Mouse (Mus musculus) frontal cortex, adult 2 months (tissue): ENCODE results near the gene Fbxl3. TPM values are rescaled to one million over a fixed set of nuclear protein-coding genes. Genes with fewer than 3 reads are reported as not detected.

Experiments used
- DNase-seq, 2 experiments: peaks; one replicate each; pipeline ENCODE4 v3.0.0; 2022; ENCODE audit warnings: low spot score in 1 of 2; ENCODE audit errors: extremely low spot score in 1 of 2
- polyA plus RNA-seq: library from polyadenylated mRNA; depleted of rRNA; stranded (reverse); fragments of >200 nt; gene quantifications from 2 replicates; pipeline ENCODE4 v1.2.3, GENCODE M21; 2012; rRNA removed

The Fbxl3 gene
- 94.6 and 101 TPM in 2 replicates for polyA plus RNA-seq

- DNase-seq = peak; percentile 74 to 82
Observed at GRCm38 (mm10) chr14:103099238-103099933, at the start of gene Fbxl3. Gene Fbxl3 (minus strand): TSS chr14:103099566.

GRCm38 (mm10) chr14:103131991-103132390 is 32.6 kb upstream of the Fbxl3 start:
- DNase-seq = no peak

- no peak for DNase-seq
Observed at GRCm38 (mm10) chr14:103125756-103126155, 26.4 kb upstream of the Fbxl3 start.

DNA sequence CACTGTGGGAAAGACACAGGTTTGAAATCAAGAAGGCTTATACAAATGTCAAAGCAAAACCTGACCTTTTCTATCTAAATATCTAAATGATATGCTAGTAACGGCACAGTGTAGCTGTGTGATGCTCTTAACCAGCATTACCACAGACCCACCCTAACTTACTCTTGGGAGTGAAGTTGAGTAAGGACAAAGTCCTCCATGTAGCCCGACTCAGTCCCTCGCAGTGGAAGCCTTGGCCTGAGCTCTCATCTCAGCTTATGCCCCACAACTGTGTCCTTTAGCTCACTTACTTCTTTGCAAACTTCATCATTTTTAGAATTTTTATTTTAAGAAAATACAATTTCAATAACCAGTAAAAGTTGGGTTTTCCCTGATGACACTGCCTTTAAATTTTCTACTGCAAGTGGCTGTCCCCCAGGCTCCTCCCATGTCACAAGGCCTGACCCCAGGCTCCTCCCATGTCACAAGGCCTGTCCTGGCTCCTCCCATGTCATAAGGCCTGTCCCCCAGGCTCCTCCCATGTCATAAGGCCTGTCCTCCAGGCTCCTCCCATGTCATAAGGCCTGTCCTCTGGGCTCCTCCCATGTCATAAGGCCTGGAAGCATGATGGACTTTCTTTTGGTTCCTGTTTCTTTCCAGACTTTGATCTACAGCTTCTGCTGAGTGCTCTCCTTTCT is 15.8 kb upstream of the Fbxl3 start:
- DNase-seq = no peak

DNA sequence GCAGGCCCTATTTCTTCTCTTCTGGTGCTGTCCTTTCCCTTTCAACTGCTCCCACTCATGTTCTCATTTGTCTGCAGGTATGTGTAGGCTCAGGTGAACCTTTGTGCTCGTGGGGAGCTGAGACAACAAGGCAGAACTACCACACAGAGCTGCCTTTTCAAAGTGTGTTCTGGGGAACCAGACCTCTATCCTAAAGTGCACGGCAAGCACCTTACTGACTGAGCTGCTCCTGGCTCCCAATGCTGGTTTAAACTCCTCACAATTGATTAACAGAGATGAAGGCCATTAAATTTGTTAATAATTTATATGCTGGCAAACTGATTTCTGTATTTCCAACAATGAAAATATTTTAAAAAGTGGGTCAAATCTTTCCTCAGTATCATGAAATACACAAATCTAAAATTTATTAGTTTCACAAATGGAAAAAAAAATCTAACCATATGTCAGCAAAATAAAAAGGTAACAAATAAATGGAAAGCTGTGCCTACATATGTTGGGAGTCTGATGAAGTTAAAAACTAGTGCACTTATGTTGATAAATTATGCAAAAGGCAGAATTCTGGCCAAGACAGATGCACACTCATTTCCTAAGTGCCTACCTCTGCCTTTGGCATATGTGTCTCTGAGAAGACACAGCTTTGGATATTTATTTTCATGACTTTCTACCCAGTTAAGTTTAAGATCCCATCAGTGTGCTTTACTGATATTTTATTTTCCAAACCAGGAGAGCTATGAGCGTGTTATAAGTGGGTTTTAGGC is 13.4 kb upstream of the Fbxl3 start:
- no peak for DNase-seq

DNA sequence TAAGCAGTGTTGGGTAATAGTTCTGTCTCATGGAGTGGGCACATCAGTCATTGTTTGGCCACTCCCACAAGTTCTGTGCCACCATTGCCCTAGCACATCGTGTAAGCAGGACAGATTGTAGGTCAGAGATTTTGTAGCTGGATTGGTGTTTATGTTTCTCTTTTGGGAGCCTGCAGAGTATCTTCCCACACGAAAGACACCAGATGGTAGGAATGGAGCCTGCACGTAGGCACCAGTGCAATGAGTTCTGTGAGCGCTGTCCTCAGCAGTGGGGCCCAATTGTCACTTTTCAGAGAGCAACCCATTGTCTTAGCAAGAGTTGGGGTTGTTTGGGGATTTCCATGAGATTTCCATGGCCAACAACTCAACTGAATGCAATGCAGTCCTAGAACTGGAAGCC is 10.6 kb upstream of the Fbxl3 start:
- peak; percentile 35 to 67 for DNase-seq

GRCm38 (mm10) chr14:103106301-103106700 is 6.9 kb upstream of the Fbxl3 start:
- DNase-seq = no peak

- no peak for DNase-seq
Observed at GRCm38 (mm10) chr14:103102731-103103335, 3.5 kb upstream of the Fbxl3 start.

DNA sequence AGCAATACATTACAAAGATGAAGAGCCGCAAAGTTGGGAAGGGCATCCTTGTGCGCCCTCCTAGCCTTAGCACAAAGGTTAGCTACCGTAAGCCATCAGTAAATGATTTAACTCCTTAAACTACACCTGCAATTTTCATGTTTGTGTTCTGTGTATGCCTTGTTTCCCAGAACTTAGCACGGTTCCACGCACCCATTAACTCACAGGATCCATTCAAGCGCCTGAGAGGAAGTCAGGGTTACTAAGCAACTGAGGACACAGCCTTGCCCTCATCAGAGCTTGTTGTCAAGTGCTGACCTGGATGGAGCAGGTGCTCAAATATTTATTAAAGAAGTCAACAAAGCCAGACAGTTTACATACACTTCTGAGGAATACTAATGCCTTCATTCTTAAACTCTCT is 2.9 kb upstream of the Fbxl3 start:
- DNase-seq = no peak

DNA sequence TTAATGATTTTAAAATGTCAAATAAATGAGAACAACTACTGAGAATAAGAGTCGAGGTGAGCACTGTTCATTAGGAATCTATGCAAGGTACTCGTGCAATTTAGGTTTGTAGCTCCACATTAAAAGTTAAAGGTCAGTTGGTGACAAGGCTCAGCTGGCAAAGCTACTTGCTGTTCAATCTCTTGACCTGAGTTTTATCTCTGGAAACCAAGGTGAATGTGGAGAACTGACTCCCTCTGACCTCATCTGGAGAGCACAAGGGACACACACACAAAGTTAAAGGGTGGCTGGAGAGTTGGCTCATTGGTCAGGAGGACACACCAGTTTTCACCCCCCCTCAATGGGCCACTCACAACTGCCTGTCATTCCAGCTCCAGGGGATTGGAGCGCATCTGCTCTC is 1.8 kb upstream of the Fbxl3 start:
- DNase-seq = no peak

GRCm38 (mm10) chr14:103100296-103100695 is 930 bp upstream of the Fbxl3 start:
- no peak for DNase-seq

DNA sequence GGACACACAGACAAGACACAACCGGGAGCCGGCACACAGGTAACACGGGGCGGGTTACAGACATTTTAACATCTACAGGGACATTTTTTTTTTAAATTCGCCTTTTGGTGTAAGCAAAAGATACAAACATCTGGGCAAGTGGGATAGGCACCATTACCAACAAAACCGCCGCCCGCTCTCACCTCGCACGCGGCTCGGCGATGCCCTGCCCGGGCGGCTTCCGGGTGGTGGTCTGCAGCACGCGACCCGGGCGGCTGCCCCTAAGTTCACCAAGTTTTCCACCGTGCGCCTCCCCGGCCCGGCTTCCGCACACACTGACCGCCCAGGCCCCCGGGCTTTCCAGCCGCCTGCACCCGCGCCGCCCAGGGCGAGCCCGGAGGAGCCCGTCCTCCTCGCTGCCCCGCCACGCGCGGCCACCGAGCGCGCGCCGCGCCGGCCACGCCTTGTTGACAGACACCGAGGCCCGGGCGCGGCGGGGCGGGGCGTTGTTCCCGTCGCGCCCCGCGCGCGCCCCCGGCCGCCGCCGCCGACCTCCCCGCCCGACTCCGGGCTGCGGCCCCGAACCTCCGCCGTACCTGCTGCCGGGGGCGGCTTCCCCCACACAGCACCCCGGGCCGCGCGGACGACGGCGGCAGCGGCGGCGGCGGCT is 655 bp downstream of the Fbxl3 start:
- DNase-seq = peak in 1 of 2 experiments; percentile 74

DNA sequence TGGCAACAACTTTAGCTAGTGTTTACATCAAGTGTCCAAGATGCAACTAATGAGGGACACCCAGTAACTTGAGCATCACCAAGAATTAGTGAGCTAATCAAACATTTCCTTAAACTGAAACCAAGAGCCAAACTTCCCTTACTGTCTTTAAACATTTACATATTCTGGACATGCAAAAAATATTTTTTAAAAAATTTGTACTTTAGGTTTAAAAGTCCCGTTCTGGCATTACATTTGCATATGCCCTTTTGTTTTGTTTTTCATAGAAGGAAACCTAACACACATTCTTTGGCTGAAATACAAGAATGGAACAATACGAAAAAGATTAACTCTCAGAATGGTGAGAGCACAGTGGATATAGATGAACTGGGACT is 1.2 kb downstream of the Fbxl3 start:
- DNase-seq = no peak

- DNase-seq = peak in 1 of 2 experiments; percentile 32
Observed at GRCm38 (mm10) chr14:103096621-103097020, 2.7 kb downstream of the Fbxl3 start.

DNA sequence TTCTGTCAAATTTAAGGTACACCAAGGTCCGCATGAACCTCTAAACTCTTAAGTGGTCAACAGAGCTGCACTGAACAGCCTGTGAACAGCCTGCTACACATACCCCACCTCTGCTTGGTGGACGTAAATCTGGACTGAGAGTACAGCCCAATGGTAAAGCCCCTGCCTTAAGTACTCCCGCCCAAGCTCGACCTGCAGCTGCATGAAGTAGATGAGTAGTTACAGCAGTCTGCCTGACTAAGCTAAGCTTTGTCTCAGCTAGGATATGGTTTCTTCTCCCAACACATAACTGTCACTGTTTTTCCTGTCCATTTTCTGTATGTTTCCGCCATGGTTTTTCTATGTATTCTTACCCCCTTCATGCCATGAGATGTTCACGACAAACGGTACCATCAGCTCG is 3.5 kb downstream of the Fbxl3 start:
- no peak for DNase-seq

DNA sequence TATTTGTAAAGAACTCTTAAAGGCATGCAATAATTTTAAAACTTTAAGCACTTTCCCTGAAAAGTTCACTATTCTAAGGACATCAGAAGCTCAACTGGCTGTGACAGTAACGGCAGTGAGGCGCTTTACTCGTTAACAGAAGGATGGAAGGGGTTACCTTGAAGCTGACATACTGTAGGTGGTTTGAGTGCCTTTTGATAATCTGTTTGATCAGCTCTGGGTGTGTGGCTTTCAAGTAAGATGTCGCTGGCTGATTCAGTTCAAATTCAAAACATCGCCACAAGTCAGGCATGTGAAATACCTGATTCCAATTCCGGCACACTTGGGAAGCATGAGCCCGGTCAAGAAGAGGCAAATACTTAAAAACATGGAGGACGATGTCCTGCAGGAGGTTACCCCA is 4.3 kb downstream of the Fbxl3 start:
- no peak for DNase-seq

- DNase-seq = no peak
Observed at GRCm38 (mm10) chr14:103093670-103094069, 5.7 kb downstream of the Fbxl3 start.

- no peak for DNase-seq
Observed at GRCm38 (mm10) chr14:103093236-103093635, 6.1 kb downstream of the Fbxl3 start.

DNA sequence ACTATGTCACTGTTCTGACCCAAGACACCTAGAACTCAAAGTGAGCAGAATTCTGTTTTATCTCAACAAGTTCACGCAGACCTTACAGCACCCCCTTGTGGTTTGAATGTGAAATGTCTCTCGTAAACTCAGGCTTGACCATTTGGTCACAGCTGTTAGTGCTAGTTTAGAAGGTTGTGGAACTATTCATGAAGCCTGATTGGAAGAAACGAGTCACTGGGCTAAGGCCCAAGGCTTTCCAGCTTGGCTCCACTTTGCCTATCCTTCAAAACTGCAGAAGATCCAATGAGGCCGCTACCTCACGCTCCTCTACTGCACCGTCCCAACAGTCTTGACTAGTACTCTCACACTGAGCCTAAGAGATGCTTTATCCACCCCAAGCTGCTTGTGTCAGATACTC is 10.7 kb downstream of the Fbxl3 start:
- peak in 1 of 2 experiments; percentile 73 for DNase-seq

- no peak for DNase-seq
Observed at GRCm38 (mm10) chr14:103087846-103088245, 11.5 kb downstream of the Fbxl3 start.
